Mouse (Mus musculus): ENCODE measurements around the gene Gm8180. TPM values are rescaled to one million over a fixed set of nuclear protein-coding genes. Genes with fewer than 3 reads are reported as not detected.
"Not testable (repeated sequence)": the region's sequence is repeated elsewhere in the genome, so short reads cannot be mapped to it uniquely, and the experiment has no call there.

Gene Gm8180
- not detected in 2 replicates for polyA plus RNA-seq (2012; ENCODE audit: insufficient read depth, low replicate concordance)

GRCm38 (mm10) chr14:43784645-43785044, at the start of gene Gm8180:
Gene Gm8180 (minus strand): TSS chr14:43784745.
- H3K36me3 ChIP-seq (replicated peaks; ENCODE audit: low read length); H3K27me3 ChIP-seq (replicated peaks); H3K4me3 ChIP-seq (replicated peaks); H3K9me3 ChIP-seq; H3K4me1 ChIP-seq: not testable (repeated sequence)

GRCm38 (mm10) chr14:43830385-43830784, 45.8 kb upstream of the Gm8180 start:
- H3K4me3 ChIP-seq (replicated peaks); H3K9me3 ChIP-seq; H3K4me1 ChIP-seq; H3K27me3 ChIP-seq (replicated peaks); H3K36me3 ChIP-seq (replicated peaks; ENCODE audit: low read length): not testable (repeated sequence)

GRCm38 (mm10) chr14:43824176-43824575, 39.6 kb upstream of the Gm8180 start:
- not testable (repeated sequence) for H3K4me3 ChIP-seq (replicated peaks); H3K9me3 ChIP-seq; H3K27me3 ChIP-seq (replicated peaks); H3K36me3 ChIP-seq (replicated peaks; ENCODE audit: low read length); H3K4me1 ChIP-seq

GRCm38 (mm10) chr14:43821869-43822268, 37.3 kb upstream of the Gm8180 start:
- H3K4me1 ChIP-seq; H3K36me3 ChIP-seq (replicated peaks; ENCODE audit: low read length); H3K9me3 ChIP-seq; H3K27me3 ChIP-seq (replicated peaks); H3K4me3 ChIP-seq (replicated peaks): not testable (repeated sequence)

GRCm38 (mm10) chr14:43812458-43812857, 27.9 kb upstream of the Gm8180 start:
- not testable (repeated sequence) for H3K9me3 ChIP-seq; H3K4me1 ChIP-seq; H3K36me3 ChIP-seq (replicated peaks; ENCODE audit: low read length); H3K27me3 ChIP-seq (replicated peaks); H3K4me3 ChIP-seq (replicated peaks)

- not testable (repeated sequence) for H3K4me1 ChIP-seq; H3K27me3 ChIP-seq (replicated peaks); H3K36me3 ChIP-seq (replicated peaks; ENCODE audit: low read length); H3K9me3 ChIP-seq; H3K4me3 ChIP-seq (replicated peaks)
Measured at GRCm38 (mm10) chr14:43808142-43808541, 23.6 kb upstream of the Gm8180 start.

- not testable (repeated sequence) for H3K27me3 ChIP-seq (replicated peaks); H3K4me3 ChIP-seq (replicated peaks); H3K4me1 ChIP-seq; H3K9me3 ChIP-seq; H3K36me3 ChIP-seq (replicated peaks; ENCODE audit: low read length)
Measured at GRCm38 (mm10) chr14:43804435-43804834, 19.9 kb upstream of the Gm8180 start.

- H3K27me3 ChIP-seq (replicated peaks); H3K9me3 ChIP-seq; H3K4me3 ChIP-seq (replicated peaks); H3K4me1 ChIP-seq; H3K36me3 ChIP-seq (replicated peaks; ENCODE audit: low read length): not testable (repeated sequence)
Measured at GRCm38 (mm10) chr14:43796905-43797470, 12.4 kb upstream of the Gm8180 start.

GRCm38 (mm10) chr14:43796069-43796904, 11.7 kb upstream of the Gm8180 start:
- Histone ChIP-seq H3K27me3 (replicated peaks) (no peaks in the 10 kb centered on the region), H3K4me1 (no peaks in the 10 kb centered on the region), H3K9me3 (peaks cover 7% of the 10 kb centered on the region; the same call in 1 of the 2 replicates), H3K36me3 (replicated peaks; ENCODE audit: low read length) (no peaks in the 10 kb centered on the region), H3K4me3 (replicated peaks) (no peak overlapping the region)
- TF ChIP-seq GATA1 (IDR thresholded peaks at IDR 0.05; ENCODE audit: borderline replicate concordance, low read length): no peak
- no peak for TF ChIP-seq FLI1 (IDR thresholded peaks at IDR 0.05; ENCODE audit: low read length)

- not testable (repeated sequence) for H3K36me3 ChIP-seq (replicated peaks; ENCODE audit: low read length); H3K9me3 ChIP-seq; H3K4me3 ChIP-seq (replicated peaks); H3K4me1 ChIP-seq; H3K27me3 ChIP-seq (replicated peaks)
Measured at GRCm38 (mm10) chr14:43793811-43794210, 9.3 kb upstream of the Gm8180 start.

GRCm38 (mm10) chr14:43747566-43747965, 37.0 kb downstream of the Gm8180 start, which contains the start of gene Gm6526:
Gene Gm6526 (plus strand): TSS chr14:43747866.
- H3K9me3 ChIP-seq; H3K4me1 ChIP-seq; H3K36me3 ChIP-seq (replicated peaks; ENCODE audit: low read length); H3K4me3 ChIP-seq (replicated peaks); H3K27me3 ChIP-seq (replicated peaks): not testable (repeated sequence)

Other genes starting within 250 kb of the Gm8180 start
- gene Gm5799, start 241.2 kb downstream of the Gm8180 start, polyA plus RNA-seq (2012; ENCODE audit: insufficient read depth, low replicate concordance): not detected in 2 replicates
- not detected in 2 replicates for gene Gm17654, start 205.6 kb downstream of the Gm8180 start, polyA plus RNA-seq (2012; ENCODE audit: insufficient read depth, low replicate concordance)
- not detected in 2 replicates for gene Gm10375, start 176.7 kb downstream of the Gm8180 start, polyA plus RNA-seq (2012; ENCODE audit: insufficient read depth, low replicate concordance)
- not detected in 2 replicates for gene Gm8165, start 107.5 kb downstream of the Gm8180 start, polyA plus RNA-seq (2012; ENCODE audit: insufficient read depth, low replicate concordance)
- gene Gm7324, start 86.9 kb downstream of the Gm8180 start, polyA plus RNA-seq (2012; ENCODE audit: insufficient read depth, low replicate concordance): 0.16 TPM in 1 of 2 replicates, not detected in the other
- gene Gm16506, start 57.3 kb downstream of the Gm8180 start, polyA plus RNA-seq (2012; ENCODE audit: insufficient read depth, low replicate concordance): not detected in 2 replicates
- gene Gm6526, start 36.9 kb downstream of the Gm8180 start, polyA plus RNA-seq (2012; ENCODE audit: insufficient read depth, low replicate concordance): not detected in 2 replicates
- gene Ear1, start 90.8 kb upstream of the Gm8180 start, polyA plus RNA-seq (2012; ENCODE audit: insufficient read depth, low replicate concordance): not detected in 2 replicates
- gene Ear10, start 138.8 kb upstream of the Gm8180 start, polyA plus RNA-seq (2012; ENCODE audit: insufficient read depth, low replicate concordance): not detected in 2 replicates
- not detected in 2 replicates for gene Gm8113, start 140.6 kb upstream of the Gm8180 start, polyA plus RNA-seq (2012; ENCODE audit: insufficient read depth, low replicate concordance)
- not detected in 2 replicates for gene Ang5, start 172.3 kb upstream of the Gm8180 start, polyA plus RNA-seq (2012; ENCODE audit: insufficient read depth, low replicate concordance)
- gene Ang6, start 217.5 kb upstream of the Gm8180 start, polyA plus RNA-seq (2012; ENCODE audit: insufficient read depth, low replicate concordance): not detected in 2 replicates

Measured in megakaryocyte, embryonic 14.5 days (primary cell).